Mouse (Mus musculus): Measurements from ENCODE around the gene Atrn. TPM values are rescaled to one million over a fixed set of nuclear protein-coding genes. Genes with fewer than 3 reads are reported as not detected.
"Not testable (repeated sequence)": the region's sequence is repeated elsewhere in the genome, so short reads cannot be mapped to it uniquely, and the experiment has no call there.

The Atrn gene
- polyA plus RNA-seq, 1 experiment from 2014 or later: 3.1 TPM

- WGBS: 78% methylated on average over 2 of the region's 2 CpGs
Observed at GRCm38 (mm10) chr2:131030561-131030960, 124.3 kb downstream of the Atrn start.

GRCm38 (mm10) chr2:131030998-131031397, 124.7 kb downstream of the Atrn start:
- H3K4me2 ChIP-seq (replicated peaks; ENCODE audit: low read depth): no peak overlapping the region
- no peaks in the 10 kb centered on the region for H3K27me3 ChIP-seq (replicated peaks; ENCODE audit: control insufficient read depth, insufficient read depth, low read length)
- no peak for TF ChIP-seq CTCF (IDR thresholded peaks at IDR 0.05; ENCODE audit: low read depth)
- peaks cover 12% of the 10 kb centered on the region; the same call in 1 of the 2 replicates for H3K36me3 ChIP-seq (ENCODE audit: control insufficient read depth, insufficient read depth)
- no peaks in the 10 kb centered on the region; the same call in 1 of the 2 replicates for H3K4me1 ChIP-seq (replicated peaks; ENCODE audit: control insufficient read depth, insufficient read depth, low read length)
- no peak overlapping the region for H3K9ac ChIP-seq (ENCODE audit: low read depth, low read length)
- WGBS: 91% methylated on average over 1 of the region's 1 CpGs
- no peak for ATAC-seq
- H3K27ac ChIP-seq (ENCODE audit: low read depth, low read length): no peak overlapping the region
- peaks cover 6% of the 10 kb centered on the region; the same call in 1 of the 2 replicates for H3K9me3 ChIP-seq (ENCODE audit: control insufficient read depth)
- no peak overlapping the region for H3K4me3 ChIP-seq (ENCODE audit: low read depth, low read length)

More at GRCm38 (mm10) chr2:131030561-131030960, 124.3 kb downstream of the Atrn start:
- Histone ChIP-seq H3K27ac (ENCODE audit: low read depth, low read length) (no peak overlapping the region), H3K9ac (ENCODE audit: low read depth, low read length) (no peak overlapping the region), H3K36me3 (ENCODE audit: control insufficient read depth, insufficient read depth) (peaks cover 16% of the 10 kb centered on the region), H3K27me3 (replicated peaks; ENCODE audit: control insufficient read depth, insufficient read depth, low read length) (no peaks in the 10 kb centered on the region), H3K4me3 (ENCODE audit: low read depth, low read length) (no peak overlapping the region), H3K4me2 (replicated peaks; ENCODE audit: low read depth) (no peak overlapping the region), H3K9me3 (ENCODE audit: control insufficient read depth) (peaks cover 6% of the 10 kb centered on the region; the same call in 1 of the 2 replicates), H3K4me1 (replicated peaks; ENCODE audit: control insufficient read depth, insufficient read depth, low read length) (no peaks in the 10 kb centered on the region; the same call in 1 of the 2 replicates)
- no peak for TF ChIP-seq CTCF (IDR thresholded peaks at IDR 0.05; ENCODE audit: low read depth)
- ATAC-seq: no peak

GRCm38 (mm10) chr2:131031406-131031805, 125.1 kb downstream of the Atrn start:
- H3K9ac ChIP-seq (ENCODE audit: low read depth, low read length); H3K9me3 ChIP-seq (ENCODE audit: control insufficient read depth); H3K27me3 ChIP-seq (replicated peaks; ENCODE audit: control insufficient read depth, insufficient read depth, low read length); H3K4me2 ChIP-seq (replicated peaks; ENCODE audit: low read depth); H3K4me1 ChIP-seq (replicated peaks; ENCODE audit: control insufficient read depth, insufficient read depth, low read length); H3K27ac ChIP-seq (ENCODE audit: low read depth, low read length); H3K4me3 ChIP-seq (ENCODE audit: low read depth, low read length); ATAC-seq: not testable (repeated sequence)
- H3K36me3 ChIP-seq (ENCODE audit: control insufficient read depth, insufficient read depth): peaks cover 11% of the 10 kb centered on the region; the same call in 1 of the 2 replicates
- 45% methylated on average over 1 of the region's 1 CpGs for WGBS

GRCm38 (mm10) chr2:131036343-131036742, 130.0 kb downstream of the Atrn start:
- Histone ChIP-seq H3K27ac (ENCODE audit: low read depth, low read length) (no peak overlapping the region), H3K36me3 (ENCODE audit: control insufficient read depth, insufficient read depth) (no peaks in the 10 kb centered on the region), H3K4me1 (replicated peaks; ENCODE audit: control insufficient read depth, insufficient read depth, low read length) (no peaks in the 10 kb centered on the region), H3K9me3 (ENCODE audit: control insufficient read depth) (peaks cover 6% of the 10 kb centered on the region; the same call in 1 of the 2 replicates), H3K27me3 (replicated peaks; ENCODE audit: control insufficient read depth, insufficient read depth, low read length) (peaks cover 20% of the 10 kb centered on the region), H3K9ac (ENCODE audit: low read depth, low read length) (no peak overlapping the region), H3K4me2 (replicated peaks; ENCODE audit: low read depth) (no peak overlapping the region), H3K4me3 (ENCODE audit: low read depth, low read length) (no peak overlapping the region)
- no peak for TF ChIP-seq CTCF (IDR thresholded peaks at IDR 0.05; ENCODE audit: low read depth)
- 80% methylated on average over 2 of the region's 2 CpGs for WGBS
- no peak for ATAC-seq

- no peak for TF ChIP-seq CTCF (IDR thresholded peaks at IDR 0.05; ENCODE audit: low read depth)
- Histone ChIP-seq H3K9me3 (ENCODE audit: control insufficient read depth) (peaks cover 6% of the 10 kb centered on the region; the same call in 1 of the 2 replicates), H3K9ac (ENCODE audit: low read depth, low read length) (no peak overlapping the region), H3K4me1 (replicated peaks; ENCODE audit: control insufficient read depth, insufficient read depth, low read length) (no peaks in the 10 kb centered on the region), H3K4me3 (ENCODE audit: low read depth, low read length) (no peak overlapping the region), H3K27me3 (replicated peaks; ENCODE audit: control insufficient read depth, insufficient read depth, low read length) (peaks cover 24% of the 10 kb centered on the region), H3K27ac (ENCODE audit: low read depth, low read length) (no peak overlapping the region), H3K4me2 (replicated peaks; ENCODE audit: low read depth) (no peak overlapping the region), H3K36me3 (ENCODE audit: control insufficient read depth, insufficient read depth) (no peaks in the 10 kb centered on the region)
- no peak for ATAC-seq
Observed at GRCm38 (mm10) chr2:131036757-131037156, 130.5 kb downstream of the Atrn start.

- Histone ChIP-seq H3K27me3 (replicated peaks; ENCODE audit: control insufficient read depth, insufficient read depth, low read length) (peaks cover 29% of the 10 kb centered on the region), H3K9me3 (ENCODE audit: control insufficient read depth) (peaks cover 6% of the 10 kb centered on the region; the same call in 1 of the 2 replicates), H3K27ac (ENCODE audit: low read depth, low read length) (no peak overlapping the region), H3K4me1 (replicated peaks; ENCODE audit: control insufficient read depth, insufficient read depth, low read length) (no peaks in the 10 kb centered on the region), H3K36me3 (ENCODE audit: control insufficient read depth, insufficient read depth) (no peaks in the 10 kb centered on the region), H3K4me3 (ENCODE audit: low read depth, low read length) (no peak overlapping the region), H3K9ac (ENCODE audit: low read depth, low read length) (no peak overlapping the region), H3K4me2 (replicated peaks; ENCODE audit: low read depth) (no peak overlapping the region)
- WGBS: 54% methylated on average over 17 of the region's 17 CpGs
- TF ChIP-seq CTCF (IDR thresholded peaks at IDR 0.05; ENCODE audit: low read depth): no peak
- no peak for ATAC-seq
Observed at GRCm38 (mm10) chr2:131037226-131037990, 131.1 kb downstream of the Atrn start.
